Mouse (Mus musculus) induced T-regulatory cell, adult 2 months (primary cell): ENCODE measurements around the gene Pan3.

Experiments
- DNase-seq: peaks from one replicate; pipeline ENCODE4 v3.0.0-alpha.2; 2012; ENCODE audit warnings: low read depth

Gene Pan3

DNA sequence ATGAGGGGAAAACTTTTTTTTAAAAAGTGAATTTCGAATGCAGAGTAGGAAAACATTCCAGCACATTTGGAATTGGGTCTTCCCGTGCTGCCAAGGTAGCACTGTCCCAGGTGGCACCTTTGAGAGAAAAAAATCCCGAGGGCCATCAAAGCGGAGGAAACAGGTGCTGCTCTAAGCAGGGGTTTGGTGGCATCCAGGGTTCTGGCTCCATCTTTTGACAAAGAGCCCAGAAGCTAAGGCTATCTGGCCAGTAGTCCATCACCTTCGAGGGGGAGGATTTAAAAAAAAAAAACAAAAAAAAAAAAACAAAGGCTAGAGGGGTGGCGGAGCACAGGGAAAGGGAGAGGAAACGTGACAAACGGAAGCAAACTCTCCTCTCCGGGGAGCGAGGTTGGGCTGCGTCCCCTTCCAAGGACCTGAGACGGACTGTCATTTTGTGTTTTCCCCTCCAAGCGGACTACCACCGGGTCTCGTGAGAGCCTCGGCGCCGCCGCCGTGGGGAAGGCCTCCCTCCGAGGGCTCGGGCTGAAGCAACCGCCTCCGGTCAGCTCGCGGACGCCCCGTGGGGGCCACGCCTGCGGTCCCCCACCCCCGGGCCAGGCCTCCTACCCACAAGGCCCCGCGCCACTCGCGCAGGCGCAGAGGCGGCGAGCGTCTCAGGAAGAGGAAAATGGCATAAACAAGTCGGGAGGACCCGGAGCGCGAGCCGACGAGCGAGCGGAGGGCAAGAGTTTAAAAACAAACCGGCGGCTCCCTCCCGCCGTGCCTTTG lies at the start of gene Pan3:
Pan3 (plus strand) TSS at position 627 of the 771 bp plus-strand sequence.
- peak; percentile 97 for DNase-seq

DNA sequence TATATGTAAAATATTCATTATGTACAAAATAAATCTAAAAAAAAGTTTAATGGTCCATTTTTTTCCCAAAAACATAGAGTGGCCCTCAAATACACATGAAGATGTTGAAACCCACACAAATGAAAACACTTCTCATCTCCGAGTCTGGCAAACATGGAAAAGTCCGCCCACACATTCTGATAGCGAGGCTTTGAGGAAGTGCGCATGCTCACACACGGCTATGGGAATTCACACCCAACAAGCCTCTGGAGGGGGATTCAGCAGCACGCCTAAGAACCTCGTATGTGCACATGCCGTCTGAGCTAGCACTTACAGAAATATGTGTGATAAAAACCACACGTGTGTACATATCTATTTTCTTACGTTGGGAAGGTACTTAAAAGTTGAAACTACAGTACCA lies 48.6 kb upstream of the Pan3 start:
- DNase-seq: no peak

DNA sequence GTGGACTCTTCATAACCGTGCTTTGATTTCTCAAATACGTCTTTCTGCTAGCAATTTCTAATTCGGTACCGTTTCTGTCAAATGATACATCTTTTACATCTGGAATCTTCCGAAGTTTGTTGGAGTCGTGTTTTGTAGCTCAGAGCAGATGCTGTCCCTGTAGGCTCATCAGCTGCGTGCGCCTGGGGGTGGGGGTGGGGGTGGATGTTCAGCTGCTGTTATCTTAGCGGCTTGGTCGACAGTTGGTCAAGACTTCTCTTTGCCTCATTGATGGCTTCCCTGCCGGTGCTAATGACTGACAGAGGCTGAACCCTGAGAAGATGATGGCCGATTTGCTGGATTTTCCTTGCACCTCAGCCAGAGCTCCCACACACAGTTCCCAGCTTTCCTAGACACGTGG lies 43.1 kb upstream of the Pan3 start:
- no peak for DNase-seq

DNA sequence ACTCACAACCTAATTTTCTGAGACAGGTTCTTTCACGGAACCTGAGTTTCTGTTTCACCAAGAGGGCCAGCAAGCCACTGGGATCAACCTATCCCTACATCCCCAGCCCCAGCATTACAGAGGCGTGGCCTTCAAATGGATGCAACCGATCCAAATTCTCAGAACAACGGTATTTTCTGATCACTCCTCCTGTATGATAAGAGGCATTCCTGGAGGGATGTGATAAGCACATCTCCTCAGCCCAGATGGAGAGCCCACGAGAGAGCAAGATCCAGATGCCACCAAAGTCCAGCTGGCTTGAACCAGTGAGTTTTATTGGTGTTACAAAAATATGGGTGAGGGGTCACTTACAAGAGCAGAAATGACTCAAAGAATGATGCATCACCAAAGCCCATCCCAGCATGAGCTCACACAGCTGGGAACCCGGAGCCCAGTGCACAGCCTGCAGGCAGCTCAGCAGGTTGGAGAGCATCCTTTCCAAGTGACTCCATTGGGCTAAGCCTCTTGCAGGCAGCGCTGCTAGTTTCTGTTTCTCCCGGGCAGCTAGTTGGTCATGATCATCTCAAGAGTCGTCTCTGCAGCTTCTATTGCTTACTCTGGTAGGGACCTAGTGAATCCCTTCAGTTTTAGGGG lies 41.5 kb upstream of the Pan3 start:
- DNase-seq: no peak

DNA sequence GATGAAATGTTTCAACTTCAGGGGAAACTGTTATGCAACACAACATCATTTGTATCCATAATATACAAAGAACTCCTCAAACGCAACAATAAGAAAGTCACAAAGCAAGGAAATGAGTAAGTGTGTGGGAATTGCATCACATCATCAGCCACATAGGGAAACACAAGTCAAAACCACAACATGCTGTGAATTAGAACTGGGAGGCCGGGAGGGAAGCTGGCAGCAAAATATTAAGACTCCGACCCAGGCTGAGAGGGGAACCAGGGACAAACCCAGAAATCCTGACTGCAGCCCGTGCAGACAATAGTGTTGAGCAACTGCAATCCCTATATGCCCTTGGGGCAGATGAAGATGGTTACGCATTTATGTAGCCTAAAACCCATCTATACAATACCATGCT lies 40.9 kb upstream of the Pan3 start:
- no peak for DNase-seq

DNA sequence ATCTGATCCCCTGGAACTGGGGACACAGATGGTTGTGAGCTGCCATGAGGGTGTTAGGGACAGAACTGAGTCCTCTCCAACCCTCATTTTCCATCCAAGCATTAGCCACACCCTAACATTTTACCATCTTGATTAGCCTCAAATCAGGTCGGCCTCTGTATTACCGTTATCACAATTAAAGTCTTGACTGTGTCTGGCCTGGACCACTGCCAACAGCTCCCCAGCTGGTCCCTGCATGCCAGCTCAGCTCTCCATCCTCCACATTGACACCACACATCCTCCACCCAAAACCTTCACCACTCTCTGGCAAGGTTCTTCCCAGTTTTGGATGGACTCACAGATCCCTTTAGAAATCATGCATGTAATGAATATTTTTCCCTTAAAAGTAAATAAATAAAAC lies 39.2 kb upstream of the Pan3 start:
- no peak for DNase-seq

DNA sequence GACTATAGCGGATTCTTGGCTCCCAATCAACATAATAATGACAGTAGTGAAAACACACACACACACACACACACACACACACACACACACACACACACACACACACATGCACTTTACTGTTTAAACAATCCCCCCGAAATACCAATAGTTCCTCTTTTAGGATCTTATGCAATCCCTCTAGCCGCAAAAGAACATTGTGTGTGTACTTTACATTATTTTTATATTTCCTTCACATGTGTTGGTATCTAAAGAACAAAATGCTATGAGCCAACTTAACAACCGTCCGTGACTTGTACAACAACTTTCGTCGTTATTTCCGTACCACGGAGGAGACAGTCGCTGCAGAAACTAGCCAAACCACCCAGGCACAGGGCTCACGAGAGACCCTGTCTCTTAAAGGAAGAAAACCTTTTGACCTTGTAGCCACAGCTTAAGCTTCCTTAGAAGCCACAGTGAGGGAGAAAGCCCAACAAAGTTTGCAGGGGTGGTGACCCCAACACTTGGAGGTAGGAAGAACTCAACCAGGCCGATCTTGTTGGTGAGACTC lies 37.2 kb upstream of the Pan3 start:
- no peak for DNase-seq

DNA sequence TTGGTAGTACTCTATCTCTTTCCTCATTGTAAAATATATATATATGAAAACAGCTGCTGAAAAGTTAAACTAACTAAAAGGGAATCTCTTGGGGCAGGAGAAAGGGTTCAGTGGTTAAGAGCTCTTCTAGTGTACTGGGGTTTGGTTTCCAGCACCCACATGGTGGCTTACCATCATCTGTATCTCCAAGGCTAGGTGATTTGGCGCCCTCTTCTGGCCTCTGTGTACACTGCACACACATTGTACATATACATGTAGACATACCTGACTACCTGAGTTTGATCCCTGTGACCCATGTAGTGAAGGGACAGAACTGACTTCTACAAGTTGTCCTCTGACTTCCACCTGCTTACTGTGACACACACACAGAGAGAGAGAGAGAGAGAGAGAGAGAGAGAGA lies 34.9 kb upstream of the Pan3 start:
- peak; percentile 18 for DNase-seq

DNA sequence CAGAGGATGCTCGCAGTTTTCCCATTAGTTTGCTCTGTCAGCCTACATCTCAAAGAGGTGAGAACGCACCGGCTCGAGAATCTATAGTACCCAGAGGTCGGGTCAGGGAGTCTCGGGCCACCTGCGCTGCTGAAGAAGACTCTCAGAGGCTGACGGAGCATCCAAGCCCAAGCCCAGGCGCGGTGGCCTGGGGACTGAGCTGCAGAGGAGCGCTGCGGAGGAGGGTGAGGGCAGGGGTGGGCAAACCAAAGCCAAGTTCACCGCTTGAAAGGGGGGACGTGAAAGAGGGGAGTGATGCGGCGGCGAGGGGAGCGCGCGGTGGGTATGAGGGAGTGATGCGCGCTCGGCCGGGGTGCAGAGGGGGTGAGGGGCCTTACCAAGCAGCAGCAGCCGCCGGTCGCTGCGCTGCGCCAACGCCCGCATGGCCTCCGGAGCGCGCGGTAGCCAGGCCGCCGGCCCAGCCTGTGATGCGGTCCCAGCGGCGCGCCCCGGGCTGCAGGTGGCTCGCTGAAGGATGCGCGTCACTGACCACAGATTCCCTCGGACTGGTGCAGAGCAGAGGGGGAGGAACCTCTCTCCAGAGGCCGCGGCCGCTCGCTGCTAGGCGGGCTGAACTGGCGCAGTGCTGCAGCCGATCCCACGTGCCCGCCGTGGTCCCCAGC lies 30.0 kb upstream of the Pan3 start, which contains the start of gene Flt3:
Flt3 (minus strand) TSS at position 647 of the 662 bp plus-strand sequence.
- DNase-seq: peak; percentile 35

DNA sequence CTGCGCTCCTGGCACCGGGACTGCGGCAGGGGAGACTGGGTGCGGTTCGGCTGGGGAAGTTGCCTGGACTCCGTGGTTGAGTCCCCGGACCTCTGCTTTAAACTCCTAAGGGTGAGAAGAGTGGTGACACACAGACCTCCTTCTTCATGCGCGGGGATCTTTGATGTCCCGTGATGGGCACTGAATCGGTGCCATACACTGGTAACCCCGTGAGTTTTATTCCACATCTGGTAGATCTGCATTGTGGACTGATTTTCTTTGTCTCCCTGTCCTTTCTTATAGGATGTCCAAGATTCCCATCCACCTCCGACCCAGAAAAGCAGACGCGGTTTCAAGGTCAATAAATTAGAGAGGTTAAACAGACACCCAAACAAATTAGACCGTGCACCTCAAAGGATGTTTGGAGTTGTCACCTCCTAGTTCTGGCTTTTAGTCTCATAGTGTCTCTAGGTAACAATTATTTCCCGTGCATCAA lies 29.4 kb upstream of the Pan3 start:
- DNase-seq: no peak

DNA sequence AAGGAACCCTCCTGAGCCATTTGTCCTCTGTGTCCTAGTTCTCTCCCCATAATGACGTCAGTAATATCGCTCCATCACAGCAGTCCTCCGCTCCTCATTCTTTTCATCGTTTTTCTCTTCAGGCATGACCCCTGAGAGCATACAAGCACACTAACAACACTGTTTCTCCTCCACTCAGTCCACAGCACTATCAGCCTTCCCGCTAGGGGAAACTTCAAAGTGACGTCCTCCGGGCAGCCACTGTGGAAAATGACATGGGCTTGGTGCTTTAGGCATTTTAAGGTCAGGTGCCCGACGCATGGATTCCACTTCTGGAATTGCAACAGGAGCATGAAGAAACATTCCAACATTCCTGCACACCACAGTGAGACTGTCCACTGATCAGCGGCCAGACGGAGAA lies 28.9 kb upstream of the Pan3 start:
- DNase-seq: no peak

DNA sequence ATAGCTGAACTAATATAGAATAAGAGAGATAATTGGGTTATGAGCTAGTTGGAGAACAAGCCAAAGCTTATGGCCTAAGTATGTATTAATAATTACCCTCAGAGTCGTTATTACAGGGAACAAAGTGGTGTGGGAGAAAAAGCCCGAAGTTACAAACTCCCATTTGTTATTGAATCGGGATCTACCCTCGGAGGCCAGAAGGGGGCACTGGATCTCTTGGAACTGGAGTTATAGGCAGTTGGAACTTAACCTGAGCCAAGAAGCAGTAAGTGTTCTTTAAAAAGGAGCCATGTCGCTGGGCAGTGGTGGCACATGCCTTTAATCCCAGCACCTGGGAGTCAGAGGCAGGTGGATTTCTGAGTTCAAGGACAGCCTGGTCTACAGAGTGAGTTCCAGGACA lies 27.5 kb upstream of the Pan3 start:
- DNase-seq: peak; percentile 42

DNA sequence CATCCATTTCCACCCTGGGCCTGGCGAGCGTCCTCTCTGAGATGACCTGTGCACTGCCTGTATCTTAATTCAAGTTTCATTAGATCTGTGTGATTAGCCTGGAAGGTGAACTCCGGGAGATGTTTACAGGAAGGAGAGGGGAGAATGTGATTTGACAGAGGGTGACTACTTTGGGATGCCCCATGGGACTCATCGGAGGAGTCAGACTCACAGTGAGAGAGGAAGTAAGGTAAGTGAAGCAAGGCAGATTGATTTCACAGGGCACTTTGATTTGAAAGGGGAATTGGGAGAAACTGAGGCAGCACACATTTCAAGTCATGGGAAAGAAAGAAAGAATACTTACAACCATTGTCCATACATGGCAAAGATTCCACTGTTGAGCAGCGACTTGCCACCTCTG lies 23.8 kb upstream of the Pan3 start:
- DNase-seq: no peak

DNA sequence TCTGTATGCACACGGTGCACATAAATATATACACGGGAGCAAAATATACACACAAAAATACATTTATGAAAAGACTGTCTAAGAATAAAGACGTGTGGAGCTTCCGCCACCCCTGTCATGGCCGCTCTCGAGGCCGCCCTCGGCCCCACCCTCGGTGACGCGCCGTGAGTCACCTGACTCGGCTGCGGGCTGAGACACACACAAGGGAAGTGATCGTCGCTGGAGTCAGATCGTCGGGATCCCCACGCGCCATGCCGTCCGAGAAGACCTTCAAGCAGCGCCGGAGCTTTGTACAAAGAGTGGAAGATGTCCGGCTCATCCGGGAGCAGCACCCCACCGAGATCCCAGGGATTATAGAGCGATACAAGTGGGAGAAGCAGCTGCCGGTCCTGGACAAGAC lies 21.2 kb upstream of the Pan3 start:
- DNase-seq: no peak

DNA sequence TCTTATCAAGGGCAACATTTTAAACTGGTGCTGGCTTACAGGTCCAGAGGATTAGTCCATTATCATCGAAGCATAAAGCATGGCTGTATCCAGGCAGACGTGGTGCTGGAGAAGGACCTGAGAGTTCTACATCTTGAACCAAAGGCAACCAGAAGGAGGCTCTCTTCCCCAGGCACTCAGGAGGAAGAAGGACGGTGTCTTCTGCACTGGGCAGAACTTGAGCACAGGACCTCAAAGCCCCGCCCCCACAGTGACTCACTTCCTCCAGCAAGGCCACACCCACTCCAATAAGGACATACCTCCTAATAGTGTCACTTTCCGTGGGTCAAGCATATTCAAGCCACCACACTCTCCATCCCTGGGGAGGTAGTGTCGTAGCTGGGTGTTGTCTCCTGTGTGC lies 19.4 kb upstream of the Pan3 start:
- peak; percentile 9 for DNase-seq

DNA sequence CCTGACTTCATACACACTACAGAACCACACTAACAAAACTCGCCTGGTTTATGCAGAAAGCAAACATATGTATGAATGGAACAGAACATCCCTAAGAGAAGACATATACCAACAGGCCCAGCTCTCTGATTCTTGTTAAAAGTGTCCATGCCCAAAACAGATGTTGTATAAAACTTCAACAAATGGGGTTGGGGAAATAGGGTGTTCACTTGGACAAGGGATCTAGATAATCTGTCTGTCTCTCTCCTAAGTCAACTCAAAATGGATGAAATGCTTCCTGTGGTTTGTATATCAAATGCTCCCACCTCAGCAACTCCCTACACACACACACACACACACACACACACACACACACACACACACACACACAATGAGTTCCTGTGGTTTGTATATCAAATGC lies 12.0 kb upstream of the Pan3 start:
- no peak for DNase-seq

DNA sequence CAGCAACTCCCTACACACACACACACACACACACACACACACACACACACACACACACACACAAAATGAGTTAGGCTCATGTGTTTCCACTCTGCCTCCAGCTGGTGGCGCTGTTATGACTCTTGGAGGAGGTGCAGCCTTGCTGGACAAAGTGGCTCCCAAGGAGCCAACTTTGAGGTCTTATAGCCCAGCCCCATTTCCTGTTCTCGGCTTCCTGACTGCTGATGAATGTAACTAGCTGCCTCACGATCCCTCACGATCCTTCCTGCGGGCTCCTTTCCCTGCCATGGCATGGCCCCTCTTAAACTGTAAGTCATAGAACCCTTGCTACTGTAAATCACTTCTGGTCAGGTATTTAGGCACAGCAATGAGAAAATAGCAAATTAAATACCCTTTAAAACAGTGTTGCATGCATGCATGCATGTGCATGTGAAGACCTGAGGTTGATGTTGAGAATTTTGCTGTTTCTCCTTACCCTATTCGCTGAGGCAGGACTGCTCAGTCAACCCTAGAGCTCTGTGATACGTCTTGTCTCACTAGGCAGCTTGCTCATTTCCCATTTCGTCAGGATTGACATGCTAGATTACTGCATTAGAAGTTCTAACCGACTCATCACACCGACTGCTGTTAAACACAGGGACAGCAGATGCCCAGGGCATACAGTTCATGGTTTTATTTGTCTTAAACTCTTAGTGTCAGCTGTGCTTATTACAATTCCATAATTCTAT lies 11.4 kb upstream of the Pan3 start:
- peak; percentile 88 for DNase-seq

DNA sequence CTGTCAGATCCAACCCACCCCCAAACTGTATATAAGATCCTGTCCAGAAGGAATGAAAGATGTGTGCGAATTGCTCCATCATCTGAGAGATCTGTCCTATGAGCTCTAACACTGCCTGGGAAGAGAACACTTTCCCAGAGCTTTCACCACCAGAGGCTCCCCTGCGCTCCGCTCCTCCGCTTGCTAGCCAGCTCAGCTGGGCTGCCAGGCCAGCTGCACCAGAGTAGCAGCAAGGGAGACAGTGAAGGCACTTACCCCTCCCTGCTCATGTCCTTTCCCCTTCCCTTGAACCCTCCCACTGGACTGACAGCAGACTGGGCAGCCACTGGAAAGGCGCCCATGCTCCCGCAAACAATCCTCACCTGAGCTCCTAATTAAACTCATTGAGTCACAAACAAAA lies 6.3 kb upstream of the Pan3 start:
- DNase-seq: no peak

DNA sequence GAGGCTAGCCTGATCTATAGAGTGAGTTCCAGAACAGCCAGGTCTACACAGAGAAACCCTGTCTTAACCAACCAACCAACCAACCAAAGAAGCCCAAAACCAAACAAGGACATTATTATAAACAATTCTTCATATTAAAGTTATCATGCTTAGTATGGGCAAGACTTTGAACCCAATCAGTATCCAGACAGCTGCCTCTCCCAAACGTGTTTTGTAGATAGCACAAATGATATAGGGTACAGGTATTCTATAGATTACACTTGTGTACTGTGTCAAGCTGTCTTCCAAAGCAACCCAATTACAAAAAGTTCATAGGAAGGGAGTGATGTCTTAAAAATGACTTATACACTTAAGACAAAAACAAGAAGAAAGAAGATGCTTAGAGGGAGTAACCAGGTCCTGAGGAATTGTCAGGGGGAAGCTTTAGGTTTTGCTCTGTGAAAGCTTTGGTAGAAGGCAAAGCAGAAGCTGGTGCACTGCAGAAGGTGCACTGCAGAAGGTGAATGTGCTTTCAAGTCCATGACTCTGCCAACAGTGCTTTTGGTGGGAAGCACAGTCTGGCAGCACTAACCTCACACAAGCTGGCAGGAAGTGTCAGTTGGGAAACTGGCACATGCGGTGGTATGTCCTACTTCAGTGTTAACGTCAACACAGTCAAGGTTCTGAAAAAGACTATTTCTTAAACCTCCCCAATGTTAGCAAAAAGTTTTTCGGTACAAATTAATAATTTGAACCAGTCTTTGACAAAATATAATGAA lies 3.7 kb upstream of the Pan3 start:
- no peak for DNase-seq

DNA sequence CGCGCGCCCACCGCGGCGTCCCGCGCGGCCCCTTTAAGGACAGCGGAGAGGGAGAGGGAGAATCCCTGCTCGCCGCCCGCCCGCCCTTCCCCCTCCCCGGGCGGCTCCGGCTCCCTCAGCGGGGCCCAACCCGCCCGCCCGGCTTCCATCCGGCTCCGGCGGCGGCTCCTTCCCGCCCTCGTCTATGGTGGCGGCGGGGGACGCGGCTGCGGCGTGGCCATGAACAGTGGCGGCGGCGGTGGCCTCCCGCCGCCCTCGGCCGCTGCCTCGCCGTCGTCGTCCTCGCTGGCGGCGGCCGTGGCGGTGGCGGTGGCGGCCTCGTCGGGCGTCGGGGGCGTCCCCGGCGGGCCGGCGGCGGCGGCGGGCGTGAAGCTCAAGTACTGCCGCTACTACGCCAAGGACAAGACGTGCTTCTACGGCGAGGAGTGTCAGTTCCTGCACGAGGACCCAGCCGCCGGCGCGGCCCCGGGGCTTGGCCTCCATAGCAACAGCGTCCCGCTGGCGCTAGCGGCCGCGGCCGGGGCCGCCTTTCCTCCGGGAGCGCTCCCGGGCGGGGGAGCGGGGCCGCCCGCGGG lies 487 bp downstream of the Pan3 start:
- DNase-seq: no peak
